Mouse (Mus musculus): ENCODE measurements around the gene Inca1. TPM values are rescaled to one million over a fixed set of nuclear protein-coding genes. Genes with fewer than 3 reads are reported as not detected.
A peak's percentile ranks its signal among the peaks of the same experiment; 100 is the strongest.

Gene Inca1
- polyA plus RNA-seq, 1 experiment from 2014 or later, result 1.3 TPM

DNA sequence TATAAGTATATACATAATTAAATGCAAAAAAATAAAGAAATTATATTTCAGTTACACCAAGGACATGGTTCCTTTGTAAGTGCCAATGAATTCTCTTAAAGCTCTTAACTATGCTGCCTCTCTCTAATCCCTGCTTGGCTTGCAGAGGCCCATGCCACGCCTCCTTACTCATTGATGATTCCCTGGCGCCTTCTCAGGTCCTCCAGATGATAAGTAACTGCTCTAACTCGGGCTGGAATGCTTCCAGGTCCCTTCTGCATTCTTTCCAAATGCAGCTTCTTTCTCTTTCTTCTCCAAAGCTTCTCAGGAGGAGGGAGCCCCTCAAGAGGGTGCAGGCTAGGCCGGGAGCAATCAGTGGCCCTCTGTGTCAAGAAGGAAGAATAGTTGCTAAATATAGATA is 10.4 kb downstream of the Inca1 start:
- Histone ChIP-seq H3K9me3 (ENCODE audit: control insufficient read depth, low read length) (no peaks in the 10 kb centered on the region), H3K4me2 (no peak overlapping the region), H3K27ac (ENCODE audit: low read depth, low read length) (no peak overlapping the region), H3K36me3 (ENCODE audit: control insufficient read depth, insufficient read depth, low read length) (no peaks in the 10 kb centered on the region), H3K9ac (ENCODE audit: low read length) (no peak overlapping the region), H3K4me1 (ENCODE audit: control insufficient read depth, insufficient read depth, low read length) (peaks cover 13% of the 10 kb centered on the region), H3K4me3 (ENCODE audit: low read depth, low read length) (no peak overlapping the region), H3K27me3 (ENCODE audit: control insufficient read depth, insufficient read depth, low read length) (no peaks in the 10 kb centered on the region)
- no peak for ATAC-seq (ENCODE audit: low FRiP score)
- WGBS, result 55% methylated on average over 4 of the region's 4 CpGs
- peak; percentile 33 for DNase-seq (ENCODE audit: low spot score, missing footprints)

DNA sequence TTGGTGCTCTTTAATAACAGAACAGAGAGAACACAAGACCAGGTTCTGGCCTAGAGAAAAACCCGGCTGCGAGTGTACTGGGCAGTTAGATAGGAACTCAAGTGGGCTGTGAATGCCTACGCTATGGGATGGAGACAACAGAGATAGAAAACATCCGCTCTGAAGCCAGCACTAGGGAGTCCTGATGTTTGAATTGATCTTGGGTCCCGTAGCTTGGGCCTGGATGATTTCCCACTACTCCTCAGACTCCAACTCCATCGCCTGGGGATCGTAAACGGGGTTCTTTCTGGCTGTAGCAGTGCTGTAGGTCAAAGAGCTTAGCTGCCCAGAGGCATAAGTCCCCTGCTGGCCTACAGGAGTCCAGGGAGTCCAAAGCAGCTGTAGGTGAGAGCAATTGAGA is 11.6 kb downstream of the Inca1 start:
- no peaks in the 10 kb centered on the region for H3K9me3 ChIP-seq (ENCODE audit: control insufficient read depth, low read length)
- no peak for ATAC-seq (ENCODE audit: low FRiP score)
- H3K4me1 ChIP-seq (ENCODE audit: control insufficient read depth, insufficient read depth, low read length), result peaks cover 13% of the 10 kb centered on the region
- H3K4me3 ChIP-seq (ENCODE audit: low read depth, low read length), result peak overlapping the region; percentile 77
- peak overlapping the region; percentile 79 for H3K9ac ChIP-seq (ENCODE audit: low read length)
- H3K4me2 ChIP-seq, result peak overlapping the region; percentile 76
- H3K27ac ChIP-seq (ENCODE audit: low read depth, low read length), result peak overlapping the region; percentile 2; the same call in 1 of the 2 replicates
- WGBS, result 11% methylated on average over 8 of the region's 8 CpGs
- peaks cover 2% of the 10 kb centered on the region; the same call in 1 of the 2 replicates for H3K36me3 ChIP-seq (ENCODE audit: control insufficient read depth, insufficient read depth, low read length)
- DNase-seq (ENCODE audit: low spot score, missing footprints), result no peak
- no peaks in the 10 kb centered on the region for H3K27me3 ChIP-seq (ENCODE audit: control insufficient read depth, insufficient read depth, low read length)

DNA sequence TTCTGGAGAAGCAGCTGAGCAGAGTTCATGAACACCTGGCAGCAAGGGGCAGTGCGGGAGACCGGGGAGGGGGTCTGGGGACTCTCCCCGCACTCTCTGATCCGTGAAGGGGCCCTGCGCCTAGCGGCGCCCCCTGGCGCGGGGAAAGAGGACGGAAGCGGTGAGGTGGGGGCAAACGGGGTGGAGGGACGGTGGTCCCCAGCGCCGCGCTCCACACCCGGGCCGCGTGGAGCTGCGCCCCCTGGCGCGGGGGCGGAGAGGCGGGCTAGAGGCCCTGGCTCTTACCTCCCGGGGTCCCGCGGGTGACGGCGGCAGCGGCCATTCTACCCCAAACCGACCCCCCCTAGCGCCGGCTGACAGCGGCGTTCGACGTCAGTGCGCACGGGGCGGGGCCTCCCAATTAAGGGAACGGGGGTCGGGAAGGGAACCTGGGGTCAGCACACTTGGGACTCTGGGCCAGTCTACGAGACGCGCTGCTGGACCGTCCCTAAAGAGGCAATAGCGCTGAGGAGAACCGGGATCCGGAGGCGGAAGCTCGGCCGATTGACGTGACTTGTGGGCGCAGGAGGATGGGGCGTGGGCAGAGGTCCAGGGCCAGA is 12.3 kb downstream of the Inca1 start, which contains the start of gene Camta2:
Gene Camta2, minus strand, starts transcription at position 505 of the 599 bp plus-strand sequence.
- ATAC-seq (ENCODE audit: low FRiP score) (peak; percentile 92), DNase-seq (ENCODE audit: low spot score, missing footprints) (peak; percentile 99)
- Histone ChIP-seq H3K4me1 (ENCODE audit: control insufficient read depth, insufficient read depth, low read length) (peaks cover 15% of the 10 kb centered on the region), H3K27me3 (ENCODE audit: control insufficient read depth, insufficient read depth, low read length) (no peaks in the 10 kb centered on the region), H3K9me3 (ENCODE audit: control insufficient read depth, low read length) (no peaks in the 10 kb centered on the region), H3K4me3 (ENCODE audit: low read depth, low read length) (peak within 1 kb of the TSS; percentile 77), H3K36me3 (ENCODE audit: control insufficient read depth, insufficient read depth, low read length) (peaks cover 2% of the 10 kb centered on the region; the same call in 1 of the 2 replicates), H3K9ac (ENCODE audit: low read length) (peak within 1 kb of the TSS; percentile 79), H3K4me2 (peak within 1 kb of the TSS; percentile 76), H3K27ac (ENCODE audit: low read depth, low read length) (peak within 1 kb of the TSS; percentile 41)
- 1% methylated on average over 51 of the region's 55 CpGs for WGBS

DNA sequence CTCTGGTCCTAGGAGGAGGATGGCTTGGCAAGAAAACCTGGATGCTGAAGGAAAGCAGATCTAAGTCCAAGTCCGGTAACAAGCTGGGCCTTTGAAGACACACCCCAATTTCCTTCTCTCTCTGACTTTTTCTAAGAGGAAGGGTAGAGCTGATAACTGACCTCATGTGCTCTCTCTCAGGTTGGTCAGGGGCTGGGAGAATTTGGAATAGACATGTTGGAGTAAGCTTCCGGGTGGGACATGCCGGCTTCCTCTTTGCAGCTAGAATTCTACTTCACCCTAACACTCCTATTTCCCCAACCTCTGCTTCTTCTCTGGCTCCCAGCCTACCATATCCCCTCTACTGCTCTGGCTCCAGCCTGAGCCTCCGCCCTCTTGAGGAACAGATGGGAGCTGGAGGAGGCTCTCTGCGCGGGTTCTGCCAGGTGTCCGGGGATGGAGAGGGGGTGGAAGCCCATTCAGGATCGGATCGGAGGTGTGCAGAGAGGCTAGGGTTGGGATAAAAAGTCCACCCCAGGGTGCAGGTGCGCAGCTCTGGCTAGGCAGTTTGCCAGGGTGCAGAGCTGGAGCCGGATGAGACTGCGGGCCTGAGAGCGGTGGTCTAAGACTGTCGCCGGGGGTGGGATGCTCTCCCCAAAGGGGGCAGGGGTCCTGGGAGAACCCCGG is 12.9 kb downstream of the Inca1 start:
- Histone ChIP-seq H3K27ac (ENCODE audit: low read depth, low read length) (peak overlapping the region; percentile 41), H3K4me2 (peak overlapping the region; percentile 76), H3K4me3 (ENCODE audit: low read depth, low read length) (peak overlapping the region; percentile 77), H3K36me3 (ENCODE audit: control insufficient read depth, insufficient read depth, low read length) (peaks cover 2% of the 10 kb centered on the region; the same call in 1 of the 2 replicates), H3K27me3 (ENCODE audit: control insufficient read depth, insufficient read depth, low read length) (no peaks in the 10 kb centered on the region), H3K4me1 (ENCODE audit: control insufficient read depth, insufficient read depth, low read length) (peaks cover 22% of the 10 kb centered on the region), H3K9me3 (ENCODE audit: control insufficient read depth, low read length) (no peaks in the 10 kb centered on the region), H3K9ac (ENCODE audit: low read length) (peak overlapping the region; percentile 79)
- DNase-seq (ENCODE audit: low spot score, missing footprints) (peak; percentile 91), ATAC-seq (ENCODE audit: low FRiP score) (peak; percentile 67)
- 6% methylated on average over 16 of the region's 16 CpGs for WGBS

DNA sequence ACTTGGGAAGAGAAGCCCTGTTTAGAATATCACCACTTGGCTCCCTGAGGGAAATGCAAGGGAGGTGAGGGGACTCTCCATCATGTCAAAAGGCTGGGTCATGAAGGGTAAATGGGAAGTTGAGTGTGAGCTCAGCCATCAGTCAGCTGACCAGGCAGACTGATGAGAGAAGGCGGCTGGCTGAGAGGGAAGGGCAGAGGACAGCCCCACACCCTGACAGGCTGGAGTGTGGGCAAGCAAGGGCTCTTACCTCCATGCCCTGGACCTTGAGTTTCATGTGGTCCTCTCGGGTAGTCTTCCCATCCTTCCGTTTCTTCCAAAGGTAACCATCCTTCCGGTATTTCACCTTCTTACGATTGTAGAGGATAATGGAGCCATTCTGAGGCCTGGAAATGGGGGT is 16.3 kb downstream of the Inca1 start:
- H3K4me1 ChIP-seq (ENCODE audit: control insufficient read depth, insufficient read depth, low read length), result peaks cover 22% of the 10 kb centered on the region

DNA sequence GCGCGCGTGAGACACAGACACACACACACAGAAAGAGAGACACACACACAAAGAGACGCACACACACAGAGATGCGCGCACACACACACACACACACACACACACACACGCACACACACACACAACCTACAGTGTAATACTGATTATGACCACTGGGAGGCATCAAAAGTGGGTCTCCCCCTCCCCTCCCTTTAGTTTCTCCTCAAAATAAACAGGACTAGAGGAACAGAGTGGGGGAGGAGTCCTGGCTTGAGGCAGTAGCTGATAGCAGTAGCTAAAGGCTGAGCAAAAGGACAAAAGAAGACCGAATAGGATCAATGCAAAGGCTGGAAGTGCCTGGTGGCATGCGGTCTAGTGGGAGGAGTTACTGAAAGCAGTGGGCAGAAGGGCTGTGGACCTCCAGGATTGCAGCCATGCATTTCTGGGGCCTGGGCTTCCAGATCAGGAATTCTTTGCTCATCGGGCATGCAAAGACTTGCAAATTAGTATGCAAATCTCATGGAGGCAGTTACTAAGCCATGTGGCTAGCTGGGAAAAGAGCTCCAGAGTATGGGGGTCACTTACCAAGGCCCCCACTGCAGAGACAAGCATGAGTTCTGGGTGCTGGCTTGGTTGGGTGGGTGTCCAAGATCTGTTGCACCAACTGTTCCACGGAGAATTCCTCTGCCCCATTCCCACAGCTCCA is 17.9 kb downstream of the Inca1 start:
- no peaks in the 10 kb centered on the region for H3K9me3 ChIP-seq (ENCODE audit: control insufficient read depth, low read length)
- peak overlapping the region; percentile 25; the same call in 1 of the 2 replicates for H3K4me2 ChIP-seq
- ATAC-seq (ENCODE audit: low FRiP score), result peak; percentile 90
- H3K27me3 ChIP-seq (ENCODE audit: control insufficient read depth, insufficient read depth, low read length), result no peaks in the 10 kb centered on the region
- peak overlapping the region; percentile 32; the same call in 1 of the 2 replicates for H3K9ac ChIP-seq (ENCODE audit: low read length)
- peak overlapping the region; percentile 60 for H3K27ac ChIP-seq (ENCODE audit: low read depth, low read length)
- H3K4me3 ChIP-seq (ENCODE audit: low read depth, low read length), result no peak overlapping the region
- peaks cover 2% of the 10 kb centered on the region; the same call in 1 of the 2 replicates for H3K36me3 ChIP-seq (ENCODE audit: control insufficient read depth, insufficient read depth, low read length)
- 9% methylated on average over 11 of the region's 11 CpGs for WGBS
- peaks cover 14% of the 10 kb centered on the region for H3K4me1 ChIP-seq (ENCODE audit: control insufficient read depth, insufficient read depth, low read length)
- peak; percentile 98 for DNase-seq (ENCODE audit: low spot score, missing footprints)

More for the DNA sequence above, 16.3 kb downstream of the Inca1 start:
- DNase-seq (ENCODE audit: low spot score, missing footprints) (no peak), ATAC-seq (ENCODE audit: low FRiP score) (no peak)
- Histone ChIP-seq H3K9me3 (ENCODE audit: control insufficient read depth, low read length) (no peaks in the 10 kb centered on the region), H3K36me3 (ENCODE audit: control insufficient read depth, insufficient read depth, low read length) (peaks cover 2% of the 10 kb centered on the region; the same call in 1 of the 2 replicates), H3K27ac (ENCODE audit: low read depth, low read length) (no peak overlapping the region), H3K4me2 (no peak overlapping the region), H3K9ac (ENCODE audit: low read length) (no peak overlapping the region), H3K4me3 (ENCODE audit: low read depth, low read length) (no peak overlapping the region), H3K27me3 (ENCODE audit: control insufficient read depth, insufficient read depth, low read length) (no peaks in the 10 kb centered on the region)
- 91% methylated on average over 5 of the region's 5 CpGs for WGBS

DNA sequence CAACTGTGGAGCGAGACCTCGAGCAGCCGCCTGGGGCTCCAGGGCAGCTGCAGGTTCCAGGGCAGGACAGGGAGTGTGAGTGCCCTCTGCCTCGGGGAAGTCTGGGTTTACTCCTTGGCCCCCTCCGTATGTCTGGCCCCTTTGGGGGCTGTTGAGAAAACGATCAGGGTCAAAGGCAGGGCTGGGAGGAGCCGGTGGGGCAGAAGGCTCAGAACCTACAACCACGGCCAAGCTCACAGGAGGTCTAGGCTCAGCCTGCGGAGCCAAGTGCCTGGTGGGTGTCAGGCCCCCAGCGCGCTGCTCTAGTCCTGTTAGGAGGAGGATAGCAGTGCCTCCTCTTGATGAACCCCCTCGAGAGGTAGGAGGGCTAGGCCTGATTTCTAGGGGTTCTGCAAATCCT is 18.8 kb downstream of the Inca1 start:
- H3K27ac ChIP-seq (ENCODE audit: low read depth, low read length), result no peak overlapping the region
- 69% methylated on average over 12 of the region's 12 CpGs for WGBS
- ATAC-seq (ENCODE audit: low FRiP score), result no peak
- H3K4me1 ChIP-seq (ENCODE audit: control insufficient read depth, insufficient read depth, low read length), result peaks cover 9% of the 10 kb centered on the region
- no peak for DNase-seq (ENCODE audit: low spot score, missing footprints)
- no peak overlapping the region for H3K4me3 ChIP-seq (ENCODE audit: low read depth, low read length)
- H3K27me3 ChIP-seq (ENCODE audit: control insufficient read depth, insufficient read depth, low read length), result no peaks in the 10 kb centered on the region
- no peak overlapping the region; the same call in 1 of the 2 replicates for H3K4me2 ChIP-seq
- H3K36me3 ChIP-seq (ENCODE audit: control insufficient read depth, insufficient read depth, low read length), result peaks cover 2% of the 10 kb centered on the region; the same call in 1 of the 2 replicates
- no peaks in the 10 kb centered on the region for H3K9me3 ChIP-seq (ENCODE audit: control insufficient read depth, low read length)
- no peak overlapping the region for H3K9ac ChIP-seq (ENCODE audit: low read length)

DNA sequence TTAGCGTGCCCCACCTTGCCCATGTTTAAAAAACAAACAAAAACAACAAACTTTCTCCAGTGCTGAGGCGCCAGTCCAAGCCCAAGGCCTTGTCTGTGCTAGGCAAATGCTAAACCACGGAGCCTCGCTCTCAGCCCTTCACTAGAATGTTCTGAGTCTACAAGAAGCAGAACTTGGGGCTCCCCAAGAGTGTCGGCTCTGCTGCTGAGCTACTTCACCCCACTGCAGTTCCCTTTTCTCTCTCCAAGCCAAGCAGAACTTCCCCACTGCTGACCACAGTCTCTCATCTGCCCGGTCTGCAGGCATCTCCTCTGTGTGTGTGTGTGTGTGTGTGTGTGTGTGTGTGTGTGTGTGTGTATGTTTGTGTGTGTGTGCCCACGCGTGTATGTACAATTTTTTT is 20.1 kb downstream of the Inca1 start:
- WGBS, result 89% methylated on average over 8 of the region's 8 CpGs
- peaks cover 9% of the 10 kb centered on the region for H3K4me1 ChIP-seq (ENCODE audit: control insufficient read depth, insufficient read depth, low read length)
- H3K9ac ChIP-seq (ENCODE audit: low read length), result no peak overlapping the region
- no peak overlapping the region for H3K4me3 ChIP-seq (ENCODE audit: low read depth, low read length)
- no peaks in the 10 kb centered on the region for H3K27me3 ChIP-seq (ENCODE audit: control insufficient read depth, insufficient read depth, low read length)
- ATAC-seq (ENCODE audit: low FRiP score) (no peak), DNase-seq (ENCODE audit: low spot score, missing footprints) (no peak)
- no peaks in the 10 kb centered on the region for H3K9me3 ChIP-seq (ENCODE audit: control insufficient read depth, low read length)
- H3K36me3 ChIP-seq (ENCODE audit: control insufficient read depth, insufficient read depth, low read length), result peaks cover 2% of the 10 kb centered on the region; the same call in 1 of the 2 replicates
- no peak overlapping the region for H3K4me2 ChIP-seq
- no peak overlapping the region for H3K27ac ChIP-seq (ENCODE audit: low read depth, low read length)

Data from midbrain, embryonic 11.5 days (tissue).